In the genomic region with DNA sequence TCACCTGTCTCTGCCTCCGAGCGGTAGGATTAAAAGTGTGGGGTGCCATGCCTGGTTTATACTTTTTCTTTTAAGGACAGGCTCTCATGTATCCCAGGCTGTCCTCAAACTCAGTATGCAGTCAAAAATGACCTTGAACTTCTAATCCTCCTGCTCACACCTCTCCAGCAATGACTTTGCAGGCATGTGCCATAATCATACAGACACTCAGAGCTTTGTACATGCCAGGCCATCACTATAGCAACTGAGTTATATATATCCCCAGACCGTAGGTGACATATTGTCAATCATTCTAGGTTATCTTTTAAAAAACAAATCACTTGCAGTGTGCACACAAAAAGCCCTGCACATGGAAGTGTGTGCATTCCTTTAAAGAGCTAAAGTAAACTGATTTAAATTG, we compare ENCODE assay signal across 16 mouse cellular contexts. TPM values are rescaled to one million over a fixed set of nuclear protein-coding genes. Genes with fewer than 3 reads are reported as not detected.
DNase-seq lines count a peak whose midpoint lies in the region; ATAC-seq lines count a peak whose summit lies in the region.
"Had no signal": no experiment of that assay in that cellular context is flagged by ENCODE, and none has a peak within 500 bp of the region (broad histone marks: within the 10 kb centered on the region; RNA-seq: fewer than 3 reads in every experiment).

No protein-coding gene starts in this region.

- no peak overlapping the region for H3K4me2 ChIP-seq in heart, embryonic 11.5 days
- H3K4me2 ChIP-seq: hindbrain, embryonic 13.5 days; limb, embryonic 13.5 days; midbrain, embryonic 13.5 days had no signal

- H3K36me3 ChIP-seq in heart, embryonic 11.5 days (ENCODE audit: control insufficient read depth, insufficient read depth, low read length), result no peaks in the 10 kb centered on the region
- no peaks in the 10 kb centered on the region for H3K36me3 ChIP-seq in macrophage (ENCODE audit: inconsistent target)
- H3K36me3 ChIP-seq: hindbrain, embryonic 13.5 days; limb, embryonic 13.5 days; midbrain, embryonic 13.5 days had no signal

- no peaks in the 10 kb centered on the region for H3K9me3 ChIP-seq in heart, embryonic 11.5 days (replicated peaks; ENCODE audit: control insufficient read depth, low read length)
- H3K9me3 ChIP-seq: hindbrain, embryonic 13.5 days; limb, embryonic 13.5 days; midbrain, embryonic 13.5 days had no signal

- peak; percentile 63; the same call in 1 of the 2 replicates for ATAC-seq in heart, embryonic 11.5 days (replicated peaks; ENCODE audit: insufficient number of reproducible peaks, low FRiP score, low TSS enrichment)
- peak; percentile 16 for ATAC-seq in activated CD4-positive, CD25-positive, alpha-beta regulatory T cell, adult 4 months
- ATAC-seq: intestine, embryonic 16.5 days; midbrain, embryonic 13.5 days had no signal

- no peak overlapping the region for H3K9ac ChIP-seq in heart, embryonic 11.5 days (ENCODE audit: low read depth, low read length)
- H3K9ac ChIP-seq: hindbrain, embryonic 13.5 days; limb, embryonic 13.5 days; midbrain, embryonic 13.5 days had no signal

- DNase-seq in heart, adult 18-20 months, result no peak
- peak; percentile 31 for DNase-seq in CD4-positive helper T cell, adult 2 months (ENCODE audit: low read depth, low spot score)
- DNase-seq in ovary, postnatal 36 days (ENCODE audit: low spot score), result no peak
- no peak for DNase-seq in urinary bladder, adult 18-20 months (ENCODE audit: low spot score in 2 of 2)
- DNase-seq: adrenal gland, postnatal 14 days; cerebellum, postnatal 14 days; gastrocnemius, postnatal 36 days had no signal

- peak overlapping the region; percentile 79 for H3K27ac ChIP-seq in heart, embryonic 11.5 days (ENCODE audit: low read depth, low read length)
- peak overlapping the region; percentile 80 for H3K27ac ChIP-seq in macrophage
- H3K27ac ChIP-seq: hindbrain, embryonic 13.5 days; kidney, postnatal 0 days; limb, embryonic 13.5 days; midbrain, embryonic 13.5 days had no signal

- no peaks in the 10 kb centered on the region for H3K79me2 ChIP-seq in macrophage (ENCODE audit: inconsistent target)

- no peaks in the 10 kb centered on the region for H3K27me3 ChIP-seq in heart, embryonic 11.5 days (ENCODE audit: control insufficient read depth, insufficient read depth, low read length)

- no peaks in the 10 kb centered on the region for H3K4me1 ChIP-seq in heart, embryonic 11.5 days (ENCODE audit: control insufficient read depth, insufficient read depth, low read length)
- H3K4me1 ChIP-seq: hindbrain, embryonic 13.5 days; limb, embryonic 13.5 days; midbrain, embryonic 13.5 days had no signal

- no peak overlapping the region for H3K4me3 ChIP-seq in heart, embryonic 11.5 days (ENCODE audit: low read depth, low read length)
- H3K4me3 ChIP-seq in macrophage (ENCODE audit: inconsistent target), result no peak overlapping the region
- H3K4me3 ChIP-seq: hindbrain, embryonic 13.5 days; limb, embryonic 13.5 days; midbrain, embryonic 13.5 days; myocyte had no signal

- WGBS in heart, embryonic 11.5 days (ENCODE audit: insufficient replicate concordance), result 72% methylated on average over 3 of the region's 3 CpGs
- 75% methylated on average over 3 of the region's 3 CpGs for WGBS in macrophage (ENCODE audit: missing documents)

RNA-seq across cellular contexts. Expression of a gene that starts 29.6 kb away (rescaled TPM):
- 2,694 and 2,831 TPM in 2 replicates for polyA plus RNA-seq in heart, embryonic 11.5 days (2014; fragmentation: Nextera tagmentation; extraction: Ambion mirVana)
- 100 to 1,000 TPM; 525 to 536 TPM for total RNA-seq in heart, adult 18-20 months (2021)
- over 10,000 TPM; 15,449 to 15,725 TPM for polyA plus RNA-seq in activated CD4-positive, CD25-positive, alpha-beta regulatory T cell, adult 4 months (2017; shearing (Covaris generic))
- 1,000 to 10,000 TPM in 5 of 26 experiments, 100 to 1,000 TPM in 21; 301 to 1,383 (median 738) TPM for total RNA-seq in macrophage (2018; cell fraction: chromatin; rRNA removed)
- total RNA-seq in macrophage (2018; cell fraction: cytosol; rRNA removed), result over 10,000 TPM in 13 of 26 experiments, 1,000 to 10,000 TPM in 13; 6,933 to 20,466 (median 10,239) TPM
- total RNA-seq in macrophage (2018; cell fraction: nucleus; rRNA removed), result 1,000 to 10,000 TPM in 24 of 26 experiments, 100 to 1,000 TPM in 2; 863 to 5,485 (median 2,675) TPM
- polyA plus RNA-seq in macrophage (2018), result 6,334 to 16,092 TPM (median 9,092 TPM) in 3 replicates
